Mouse (Mus musculus) small intestine, adult 2 months (tissue): Measurements from ENCODE around the gene Iqcf4.

Experiments used
- CTCF ChIP-seq: fragments of 200-500 bp; IDR thresholded peaks from 2 replicates; pipeline ENCODE4 v1.5.1; 2012; ENCODE audit warnings: low read depth, mild to moderate bottlenecking, control low read depth, inconsistent platforms, low read length, moderate library complexity, mixed read lengths; ENCODE audit not compliant: insufficient replicate concordance, insufficient read length; ENCODE audit errors: extremely low read depth
- POLR2A ChIP-seq: fragments of 200-500 bp; IDR thresholded peaks from 2 replicates; pipeline ENCODE4 v1.6.1; 2012; ENCODE audit warnings: low read depth, mild to moderate bottlenecking, control low read depth, inconsistent platforms, low read length, moderate library complexity

DNA sequence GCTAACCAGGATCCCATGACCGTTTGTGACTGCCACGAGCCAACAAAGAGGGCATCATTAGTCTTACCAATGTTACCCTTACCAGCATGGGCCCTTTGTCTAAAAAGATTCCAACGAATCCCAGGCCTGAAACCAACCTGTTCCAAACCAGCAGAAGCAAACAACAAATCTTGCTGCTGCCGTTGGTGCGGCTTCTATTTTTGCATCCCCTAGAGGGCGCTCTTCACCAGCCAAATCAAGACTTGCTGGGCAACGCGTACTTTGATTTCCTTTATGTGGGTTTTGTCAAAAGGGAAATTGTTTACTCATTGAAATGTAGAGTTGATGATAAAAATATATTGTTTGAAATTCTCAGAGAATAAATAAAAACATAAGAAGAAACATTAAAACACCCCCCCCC lies 29.8 kb upstream of the Iqcf4 start:
- TF ChIP-seq POLR2A (no peak), CTCF (peak; percentile 71; the same call in 1 of the 2 replicates)
